Mouse (Mus musculus) ES-E14 (cell line): ENCODE data around the gene Tnrc18. TPM values are rescaled to one million over a fixed set of nuclear protein-coding genes. Genes with fewer than 3 reads are reported as not detected.

ENCODE experiments used
- DNase-seq: peaks from one replicate; pipeline ENCODE4 v3.0.0-alpha.2; 2013; ENCODE audit warnings: low read depth, low spot score
- H3K27ac ChIP-seq: 2 replicates; pipeline ENCODE4 v1.5.1; 2012; ENCODE audit warnings: low read depth, mild to moderate bottlenecking, low read length, moderate library complexity, mixed read lengths; ENCODE audit not compliant: poor library complexity, insufficient read depth, severe bottlenecking
- H3K36me3 ChIP-seq: 2 replicates; pipeline ENCODE4 v1.6.1; 2012; ENCODE audit warnings: mild to moderate bottlenecking, low read length, moderate library complexity, mixed read lengths; ENCODE audit not compliant: control insufficient read depth, poor library complexity, insufficient read depth, severe bottlenecking
- H3K4me1 ChIP-seq, 2 experiments: fragments of 150-350 bp in 1 of 2; sonication (generic) in 1 of 2; 2 replicates each; pipeline ENCODE4 v1.6.1; 2012; ENCODE audit warnings: low read length in 2 of 2, mild to moderate bottlenecking in 1 of 2, mixed read lengths in 1 of 2; ENCODE audit not compliant: control insufficient read depth in 2 of 2, insufficient read depth in 2 of 2, poor library complexity in 1 of 2
- H3K4me3 ChIP-seq, 2 experiments: fragments of 150-350 bp in 1 of 2; sonication (generic) in 1 of 2; 2 replicates each; pipeline ENCODE4 v1.5.1; 2012; ENCODE audit warnings: low read length in 2 of 2, low read depth in 1 of 2, mild to moderate bottlenecking in 1 of 2, mixed read lengths in 1 of 2; ENCODE audit not compliant: insufficient read depth in 1 of 2, poor library complexity in 1 of 2, severe bottlenecking in 1 of 2
- H3K9ac ChIP-seq: 2 replicates; pipeline ENCODE4 v1.6.1; 2012; ENCODE audit warnings: low read depth, mild to moderate bottlenecking, low read length, mixed read lengths; ENCODE audit not compliant: poor library complexity, insufficient read depth, severe bottlenecking
- H3K9me3 ChIP-seq: fragments of 150-350 bp; sonication (generic); 2 replicates; pipeline ENCODE4 v1.6.1; 2012; ENCODE audit warnings: low read depth, mild to moderate bottlenecking, low read length; ENCODE audit not compliant: control insufficient read depth, insufficient read depth
- CHD2 ChIP-seq: IDR thresholded peaks from 2 replicates; pipeline ENCODE4 v1.6.1; 2014; ENCODE audit warnings: mild to moderate bottlenecking, low read depth, low read length, inconsistent platforms
- HCFC1 ChIP-seq: IDR thresholded peaks from 2 replicates; pipeline ENCODE4 v1.6.1; 2012; ENCODE audit warnings: low read length, inconsistent platforms, borderline replicate concordance; ENCODE audit not compliant: insufficient read depth
- MAFK ChIP-seq: IDR thresholded peaks from 2 replicates; pipeline ENCODE4 v1.6.1; 2014; ENCODE audit warnings: mild to moderate bottlenecking, low read depth, low read length, inconsistent platforms; ENCODE audit not compliant: insufficient read depth
- ZC3H11A ChIP-seq: IDR thresholded peaks from 2 replicates; pipeline ENCODE4 v1.6.1; 2012; ENCODE audit warnings: low read depth, mild to moderate bottlenecking, inconsistent platforms, low read length, borderline replicate concordance
- ZNF384 ChIP-seq: IDR thresholded peaks from 2 replicates; pipeline ENCODE4 v1.6.1; 2012; ENCODE audit warnings: low read depth, low read length, inconsistent platforms
- in situ Hi-C, 2 experiments: fragments of 600-800 bp; cut with MboI; formaldehyde crosslinking; loops; one replicate each; pipeline ENCODE4 v1.15.1; 2025; ENCODE audit warnings: low sequenced_read_pairs in 2 of 2, inconsistent platforms in 1 of 2; ENCODE audit not compliant: unreplicated experiment in 2 of 2
- total RNA-seq: library from RNA; depleted of rRNA; stranded (reverse); fragments of 300-350 nt; gene quantifications from 2 replicates; pipeline ENCODE4 v1.2.3, GENCODE M21; 2012

The Tnrc18 gene
- total RNA-seq, 1 experiment: 20.7 TPM

- TF ChIP-seq CHD2: 0 out of 2 replicates have a peak, but pooled peaks have one; percentile 12
- TF ChIP-seq MAFK: peak; percentile 86
- peak; percentile 96 for TF ChIP-seq ZNF384
- no peak for TF ChIP-seq HCFC1
- no peak for TF ChIP-seq ZC3H11A
- H3K4me3 ChIP-seq: peak overlapping the region; percentile 66 to 70
- no peaks in the 10 kb centered on the region for H3K36me3 ChIP-seq
- H3K9me3 ChIP-seq: no peaks in the 10 kb centered on the region
- no peak for DNase-seq
- peaks cover under 1 to 12% of the 10 kb centered on the region in 2 experiments; a peak in 3 of 4 replicates for H3K4me1 ChIP-seq
- in situ Hi-C loops: no loop called here
- peak overlapping the region; percentile 29; the same call in 1 of the 2 replicates for H3K27ac ChIP-seq
- H3K9ac ChIP-seq: peak overlapping the region; percentile 42
These were observed 1.2 kb upstream of the Tnrc18 start for GRCm38 (mm10) chr5:142818435-142819360.

DNA sequence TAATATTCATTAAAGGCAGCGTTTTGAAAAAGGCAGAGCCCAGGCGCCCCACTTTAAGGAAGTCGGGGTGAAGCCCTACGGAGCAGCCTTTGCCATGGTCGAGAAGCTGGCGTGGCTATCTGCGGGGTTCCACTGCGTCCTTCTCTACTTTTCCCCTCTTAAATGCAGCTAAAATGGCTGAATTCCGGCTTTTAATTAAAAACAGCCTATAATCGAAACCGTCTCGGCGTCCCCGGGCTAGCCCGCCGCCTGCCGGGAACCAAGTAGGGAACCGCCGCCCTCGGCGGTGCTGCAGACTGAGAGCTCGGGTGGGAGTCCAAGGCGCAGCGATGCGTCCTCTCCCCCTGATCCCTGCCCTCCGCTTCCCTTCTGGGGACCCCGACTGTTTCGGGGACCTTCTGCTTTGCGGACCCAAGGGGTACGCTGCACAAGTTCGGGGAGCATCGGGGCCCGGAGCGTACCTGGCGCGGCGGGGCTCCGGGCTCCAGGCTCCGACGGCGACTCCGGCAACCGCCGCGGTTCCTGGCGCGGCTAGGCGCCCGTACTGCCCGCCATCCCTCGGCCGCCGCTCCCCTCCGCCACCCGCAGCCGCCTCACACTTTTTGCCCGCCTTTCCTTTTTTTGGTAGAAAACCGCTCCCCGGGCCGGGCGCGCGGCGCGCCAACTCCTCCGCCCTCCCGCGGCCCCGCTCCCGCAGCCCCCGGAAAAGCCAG is 495 bp downstream of the Tnrc18 start:
- TF ChIP-seq ZNF384: no peak
- no peak for TF ChIP-seq CHD2
- no peak for TF ChIP-seq ZC3H11A
- TF ChIP-seq HCFC1: no peak; the same call in 1 of the 2 replicates
- TF ChIP-seq MAFK: no peak
- no peak for DNase-seq
- H3K36me3 ChIP-seq: no peaks in the 10 kb centered on the region
- peak overlapping the region; percentile 48; the same call in 1 of the 2 replicates for H3K27ac ChIP-seq
- no peaks in the 10 kb centered on the region for H3K9me3 ChIP-seq
- peak overlapping the region; percentile 83 for H3K9ac ChIP-seq
- in situ Hi-C loops: no loop called here
- peak overlapping the region; percentile 69 to 85 for H3K4me3 ChIP-seq
- peaks cover 0 to 24% of the 10 kb centered on the region in 2 experiments; a peak in 3 of 4 replicates for H3K4me1 ChIP-seq

DNA sequence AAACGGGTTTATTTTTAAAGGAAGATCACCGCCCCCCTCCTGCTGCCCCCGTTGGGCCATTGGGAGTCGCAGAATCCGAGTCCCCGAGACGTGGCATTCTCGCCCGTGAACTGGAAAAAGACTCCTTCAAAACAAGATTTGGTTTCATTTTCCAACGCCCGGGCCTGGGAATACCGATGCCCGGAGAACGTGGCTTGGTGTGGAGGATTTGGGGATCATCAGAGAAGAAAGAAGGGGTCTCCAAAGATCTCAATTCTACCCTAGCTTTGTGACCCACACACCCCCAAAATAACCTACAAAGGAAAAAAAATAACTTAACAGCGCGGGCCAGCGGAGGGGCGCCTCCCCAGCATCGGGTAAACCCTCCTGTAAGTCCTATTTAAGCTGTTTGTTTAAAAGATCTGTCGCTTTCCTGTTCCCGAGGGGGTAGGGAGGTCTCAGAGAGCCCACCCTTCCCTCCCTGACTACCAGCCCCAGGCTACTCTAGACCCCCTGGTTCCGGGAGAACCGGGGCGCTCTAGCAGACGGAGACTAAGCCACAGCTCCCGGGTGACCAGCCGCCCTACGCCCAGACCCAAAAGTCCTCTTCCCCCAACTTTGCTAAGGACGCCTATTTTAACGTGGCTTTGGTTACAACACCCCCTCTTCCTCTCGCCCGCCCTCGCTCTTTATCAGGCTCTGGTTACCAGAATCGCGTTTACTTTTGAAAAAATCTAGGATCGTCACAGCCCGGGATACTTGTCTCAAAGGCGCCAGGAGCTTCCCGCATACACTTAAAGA is 1.2 kb downstream of the Tnrc18 start:
- Histone ChIP-seq H3K27ac (no peak overlapping the region), H3K9me3 (no peaks in the 10 kb centered on the region), H3K4me3 (peak overlapping the region; percentile 69 to 85), H3K9ac (peak overlapping the region; percentile 83), H3K4me1 (peaks cover 1 to 31% of the 10 kb centered on the region in 2 experiments; a peak in 3 of 4 replicates), H3K36me3 (no peaks in the 10 kb centered on the region)
- no peak for DNase-seq
- TF ChIP-seq HCFC1: no peak
- no peak for TF ChIP-seq CHD2
- no peak for TF ChIP-seq MAFK
- in situ Hi-C loops: no loop called here

- H3K9me3 ChIP-seq: no peaks in the 10 kb centered on the region
- H3K4me1 ChIP-seq: peaks cover 3 to 37% of the 10 kb centered on the region in 2 experiments; a peak in 3 of 4 replicates
- in situ Hi-C loops: no loop called here
- no peaks in the 10 kb centered on the region for H3K36me3 ChIP-seq
- peak overlapping the region; percentile 15; the same call in 1 of the 2 replicates for H3K9ac ChIP-seq
- TF ChIP-seq HCFC1: no peak
- no peak for TF ChIP-seq ZC3H11A
- no peak for TF ChIP-seq CHD2
- no peak for TF ChIP-seq ZNF384
- TF ChIP-seq MAFK: no peak
- DNase-seq: no peak
- H3K27ac ChIP-seq: no peak overlapping the region
- peak overlapping the region; percentile 53 to 69 for H3K4me3 ChIP-seq
These were observed 2.0 kb downstream of the Tnrc18 start for GRCm38 (mm10) chr5:142815421-142816001.
